Mouse (Mus musculus) brain, embryonic 14.5 days (tissue): ENCODE data around the gene Ppara.

Source experiments
- CTCF ChIP-seq: fragments of 200-500 bp; IDR thresholded peaks from 2 replicates; pipeline ENCODE4 v1.5.1; 2012; ENCODE audit warnings: inconsistent platforms, mild to moderate bottlenecking, moderate library complexity, borderline replicate concordance; ENCODE audit not compliant: insufficient read depth, insufficient read length; ENCODE audit errors: extremely low read depth
- POLR2A ChIP-seq: fragments of 200-500 bp; IDR thresholded peaks from 2 replicates; pipeline ENCODE4 v1.6.1; 2012; ENCODE audit warnings: mild to moderate bottlenecking, inconsistent platforms, borderline replicate concordance; ENCODE audit not compliant: poor library complexity, insufficient read depth, insufficient read length, severe bottlenecking; ENCODE audit errors: extremely low read depth

DNA sequence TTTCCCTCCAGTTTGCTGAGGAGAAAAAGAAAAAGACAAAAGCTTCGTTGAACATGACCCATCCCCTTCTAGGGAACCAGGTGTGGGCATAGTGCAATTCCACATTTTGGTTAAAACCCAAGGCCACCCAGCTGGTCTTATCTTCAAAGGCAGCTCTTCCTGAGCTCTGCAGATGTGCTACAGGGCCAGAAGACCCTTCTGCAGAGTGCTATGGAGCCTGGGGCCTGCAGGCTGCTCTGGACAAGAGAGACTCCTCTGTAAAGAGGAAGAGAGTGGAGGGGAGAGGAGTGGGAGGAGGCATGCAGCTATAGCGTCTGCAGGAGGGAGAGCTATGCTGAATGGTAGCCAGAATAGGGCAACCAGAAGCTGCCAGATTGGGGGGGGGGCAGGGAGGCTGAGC is 4.8 kb upstream of the Ppara start:
- TF ChIP-seq CTCF, result no peak
- no peak for TF ChIP-seq POLR2A
